Mouse (Mus musculus) layer of hippocampus, postnatal 14 days (tissue): Measurements from ENCODE around the gene Lsm7. TPM values are rescaled to one million over a fixed set of nuclear protein-coding genes. Genes with fewer than 3 reads are reported as not detected.

ENCODE experiments used
- DNase-seq, 2 experiments: peaks; one replicate each; pipeline ENCODE4 v3.0.0; 2021 to 2022; ENCODE audit warnings: low spot score in 2 of 2, mixed read lengths in 1 of 2
- total RNA-seq, 2 experiments: library from RNA; stranded (reverse); gene quantifications; 2 replicates each; pipeline ENCODE4 v1.2.3; 2021

Gene Lsm7
- total RNA-seq, 2 experiments from 2014 or later, result 47.7 to 50.5 TPM

GRCm38 (mm10) chr10:80880131-80880641 is 25.2 kb upstream of the Lsm7 start:
- DNase-seq, result peak; percentile 50 to 67

GRCm38 (mm10) chr10:80876594-80876993 is 21.6 kb upstream of the Lsm7 start:
- no peak for DNase-seq

GRCm38 (mm10) chr10:80876028-80876427 is 21.0 kb upstream of the Lsm7 start:
- DNase-seq, result peak; percentile 46 to 55

GRCm38 (mm10) chr10:80874035-80874434 is 19.0 kb upstream of the Lsm7 start:
- DNase-seq, result no peak

GRCm38 (mm10) chr10:80871581-80871980 is 16.6 kb upstream of the Lsm7 start, which contains the start of gene Tmprss9:
Gene Tmprss9, plus strand, starts transcription at chr10:80871848.
- DNase-seq, result no peak

GRCm38 (mm10) chr10:80870993-80871392 is 16.0 kb upstream of the Lsm7 start:
- DNase-seq, result no peak

GRCm38 (mm10) chr10:80864446-80864845 is 9.4 kb upstream of the Lsm7 start:
- no peak for DNase-seq

- DNase-seq, result no peak
Measured at GRCm38 (mm10) chr10:80862305-80862704, 7.3 kb upstream of the Lsm7 start.

- no peak for DNase-seq
Measured at GRCm38 (mm10) chr10:80858350-80858935, 3.4 kb upstream of the Lsm7 start.

- no peak for DNase-seq
Measured at GRCm38 (mm10) chr10:80857848-80858247, 2.8 kb upstream of the Lsm7 start.

GRCm38 (mm10) chr10:80857386-80857785 is 2.4 kb upstream of the Lsm7 start:
- DNase-seq, result no peak

GRCm38 (mm10) chr10:80856908-80857307 is 1.9 kb upstream of the Lsm7 start:
- no peak for DNase-seq

- DNase-seq, result peak in 1 of 2 experiments; percentile 45
Measured at GRCm38 (mm10) chr10:80856267-80856666, 1.3 kb upstream of the Lsm7 start.

- no peak for DNase-seq
Measured at GRCm38 (mm10) chr10:80855749-80856073, 702 bp upstream of the Lsm7 start.

GRCm38 (mm10) chr10:80848571-80848970 is 6.4 kb downstream of the Lsm7 start:
- DNase-seq, result no peak

GRCm38 (mm10) chr10:80845732-80846131 is 9.3 kb downstream of the Lsm7 start:
- no peak for DNase-seq

GRCm38 (mm10) chr10:80845055-80845693 is 9.8 kb downstream of the Lsm7 start:
- DNase-seq, result no peak

GRCm38 (mm10) chr10:80843931-80844547 is 11.0 kb downstream of the Lsm7 start, which contains the start of gene Lingo3:
Gene Lingo3, minus strand, starts transcription at chr10:80844039.
- peak; percentile 60 to 63 for DNase-seq

GRCm38 (mm10) chr10:80843087-80843930 is 11.7 kb downstream of the Lsm7 start:
- DNase-seq, result no peak

GRCm38 (mm10) chr10:80842334-80842733 is 12.7 kb downstream of the Lsm7 start:
- DNase-seq, result no peak

GRCm38 (mm10) chr10:80841685-80842084 is 13.3 kb downstream of the Lsm7 start:
- DNase-seq, result no peak
